Mouse (Mus musculus): ENCODE data around the gene Auh. TPM values are rescaled to one million over a fixed set of nuclear protein-coding genes. Genes with fewer than 3 reads are reported as not detected.
A peak's percentile ranks its signal among the peaks of the same experiment; 100 is the strongest.

Gene Auh
- total and polyA plus RNA-seq, 3 experiments, result 36.9 to 135 (median 119) TPM

GRCm38 (mm10) chr13:52834591-52834990, 94.9 kb downstream of the Auh start:
- no peak for DNase-seq

DNA sequence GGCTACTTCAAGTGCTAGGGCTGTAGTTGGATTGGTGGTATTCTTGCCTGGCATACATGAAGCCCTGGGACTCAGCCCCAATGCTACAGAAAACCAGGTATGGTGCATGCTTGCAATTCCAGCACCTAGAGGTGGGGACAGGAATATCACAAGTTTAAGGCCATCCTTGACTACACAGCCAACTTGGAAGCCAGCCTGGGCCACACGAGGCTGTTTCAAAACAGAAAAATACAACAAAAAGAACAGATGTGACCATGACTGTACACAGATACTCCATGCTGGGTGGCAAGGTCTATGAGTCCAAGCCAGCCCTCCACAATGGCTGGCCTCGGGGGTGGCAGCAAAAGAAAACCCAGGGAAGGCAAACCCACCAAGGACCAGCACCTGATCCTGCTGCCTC, 95.7 kb downstream of the Auh start:
- peak; percentile 55 for DNase-seq

DNA sequence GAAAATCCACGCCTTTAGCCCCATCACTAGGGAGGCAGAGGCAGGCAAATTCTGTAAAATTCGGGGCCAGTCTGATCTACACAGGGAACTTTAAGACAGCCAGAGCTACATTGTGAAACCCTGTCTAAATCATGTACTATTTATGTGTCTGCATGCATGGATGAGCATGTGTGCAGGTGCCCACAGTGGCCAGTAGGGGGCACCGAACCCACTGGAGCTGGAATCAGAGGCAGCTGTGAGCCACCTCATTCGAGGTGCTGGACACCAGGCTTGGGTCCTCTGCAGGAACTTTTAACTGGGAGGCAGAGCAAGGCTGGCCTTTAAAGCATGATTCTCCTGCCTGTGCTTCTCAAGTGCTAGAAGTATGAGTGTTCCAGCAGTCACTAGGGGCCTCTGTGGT, 96.3 kb downstream of the Auh start:
- peak; percentile 49 for DNase-seq

DNA sequence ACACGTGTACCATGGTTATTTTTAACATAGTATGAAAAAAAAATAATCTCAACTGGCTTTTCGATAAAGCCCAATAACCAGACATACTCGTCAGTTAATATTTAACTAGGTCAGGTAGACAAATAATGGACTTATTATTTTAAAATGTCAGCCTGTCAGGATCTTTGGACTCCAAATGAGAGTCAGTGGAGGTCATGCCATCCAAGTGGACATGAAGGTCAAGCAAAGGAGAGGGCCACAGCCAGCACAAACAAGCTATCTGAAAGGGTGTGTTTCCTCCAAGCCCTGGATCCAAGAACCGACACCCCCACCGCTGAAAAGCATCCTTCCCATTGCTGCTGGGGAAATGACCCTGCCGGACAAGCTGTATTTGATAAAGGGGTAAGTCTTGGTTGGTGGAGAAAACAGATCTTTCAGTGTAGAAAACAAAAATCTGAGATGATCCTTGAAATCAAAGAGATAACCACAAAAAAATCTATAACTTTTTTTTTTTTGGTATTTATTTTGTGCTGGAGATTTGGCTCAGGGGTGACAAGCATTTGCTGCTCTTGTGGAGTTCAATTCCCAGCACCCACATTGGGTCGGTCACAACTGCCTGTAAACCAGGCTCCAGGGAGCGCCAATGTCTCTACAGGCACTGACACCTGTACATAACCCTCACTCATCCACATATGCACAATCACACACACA, 96.9 kb downstream of the Auh start:
- DNase-seq, result peak; percentile 28

GRCm38 (mm10) chr13:52831037-52831757, 98.3 kb downstream of the Auh start:
- DNase-seq, result peak; percentile 27

- DNase-seq, result peak; percentile 88
Observed at GRCm38 (mm10) chr13:52828946-52829523, 100.4 kb downstream of the Auh start.

GRCm38 (mm10) chr13:52828217-52828616, 101.3 kb downstream of the Auh start:
- DNase-seq, result peak; percentile 43

DNA sequence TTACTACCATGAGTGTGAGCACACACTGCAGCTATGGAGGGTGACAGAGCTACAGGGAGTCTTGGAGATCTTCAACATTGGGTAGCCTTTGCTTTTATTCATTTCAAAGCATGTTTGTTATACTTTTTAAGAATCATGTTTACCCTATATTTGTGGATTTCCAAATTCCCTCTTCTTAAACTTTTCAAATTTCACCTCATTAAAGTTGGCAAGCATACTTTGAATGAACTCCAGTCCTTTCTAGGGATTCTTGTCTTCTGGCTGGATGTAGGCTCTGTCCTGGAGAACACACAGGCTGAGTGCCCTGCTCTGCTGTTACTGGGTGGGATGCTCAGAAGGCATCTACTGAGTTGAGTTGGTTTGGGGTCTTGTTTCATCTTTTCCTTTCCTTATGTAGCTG, 102.8 kb downstream of the Auh start:
- DNase-seq, result no peak

- peak; percentile 34 for DNase-seq
Observed at GRCm38 (mm10) chr13:52824754-52825153, 104.7 kb downstream of the Auh start.

GRCm38 (mm10) chr13:52822165-52823149, 107.0 kb downstream of the Auh start:
- peak; percentile 90 for DNase-seq

DNA sequence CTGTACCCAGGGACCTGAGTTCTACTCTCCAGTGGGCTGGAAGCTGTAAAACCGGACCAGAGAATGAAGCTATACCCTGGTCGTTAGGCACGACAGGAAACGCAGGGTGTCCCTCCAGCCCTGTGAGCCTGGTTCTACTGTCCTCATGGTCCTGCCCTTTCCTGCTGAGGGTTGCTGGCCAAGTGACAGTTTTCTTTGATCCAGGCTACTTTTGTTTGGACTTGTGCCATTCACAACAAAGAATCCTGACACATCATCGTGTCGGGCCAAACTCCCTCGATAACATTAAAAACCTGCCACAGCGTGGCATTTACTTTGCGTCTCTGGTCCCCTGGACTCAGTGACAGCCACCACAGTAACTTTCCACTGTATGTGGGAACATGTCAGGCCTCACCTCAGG, 107.9 kb downstream of the Auh start:
- DNase-seq, result peak; percentile 90

GRCm38 (mm10) chr13:52819901-52820300, 109.6 kb downstream of the Auh start:
- no peak for DNase-seq

- peak; percentile 86 for DNase-seq
Observed at GRCm38 (mm10) chr13:52818760-52819159, 110.7 kb downstream of the Auh start.

DNA sequence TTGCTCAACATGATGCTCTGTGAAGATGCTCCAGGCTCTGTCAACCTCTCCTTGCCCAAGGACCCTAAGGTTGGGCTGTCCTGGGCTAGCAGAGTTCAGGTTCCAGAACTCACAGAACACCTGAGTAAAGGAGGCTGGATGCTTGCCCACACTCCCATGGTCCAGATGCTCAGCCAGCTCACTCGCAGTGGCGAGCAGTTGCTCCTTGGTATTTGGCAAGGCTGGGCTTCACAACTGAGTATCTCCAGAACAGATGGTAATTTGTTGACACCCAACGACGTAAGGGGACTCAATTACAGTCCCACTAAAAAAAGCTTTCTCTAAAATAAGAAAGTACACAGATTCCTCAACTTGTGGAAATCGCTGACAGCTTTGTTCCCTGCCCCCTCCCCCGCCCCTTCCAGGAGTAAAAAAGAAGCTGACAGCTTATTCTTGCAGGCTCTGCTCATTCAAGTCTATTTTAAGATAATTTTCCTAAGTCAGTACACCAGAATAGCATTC, 111.4 kb downstream of the Auh start:
- DNase-seq, result peak; percentile 27

GRCm38 (mm10) chr13:52813750-52814149, 115.7 kb downstream of the Auh start:
- DNase-seq, result no peak

- peak; percentile 36 for DNase-seq
Observed at GRCm38 (mm10) chr13:52812549-52813515, 116.6 kb downstream of the Auh start.

DNA sequence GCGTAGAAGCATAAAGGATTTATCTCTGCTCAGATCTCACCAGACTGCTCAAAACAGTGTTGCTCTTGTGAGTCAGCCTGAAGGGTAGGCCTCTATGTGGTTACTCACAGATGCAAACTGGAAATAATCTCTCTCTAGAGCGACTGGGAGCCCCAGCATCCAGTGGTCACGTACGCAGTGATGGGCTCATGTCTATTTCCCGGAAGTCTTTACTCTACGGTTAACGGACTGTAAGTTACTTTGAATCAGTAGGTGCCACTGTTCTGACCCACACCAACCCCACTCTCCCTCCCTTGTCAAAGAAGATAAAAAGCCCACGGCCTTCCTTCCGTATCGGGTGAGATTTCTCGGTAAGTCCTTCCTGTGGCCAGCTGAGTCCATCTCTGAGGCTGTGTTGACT, 121.8 kb downstream of the Auh start:
- no peak for DNase-seq

DNA sequence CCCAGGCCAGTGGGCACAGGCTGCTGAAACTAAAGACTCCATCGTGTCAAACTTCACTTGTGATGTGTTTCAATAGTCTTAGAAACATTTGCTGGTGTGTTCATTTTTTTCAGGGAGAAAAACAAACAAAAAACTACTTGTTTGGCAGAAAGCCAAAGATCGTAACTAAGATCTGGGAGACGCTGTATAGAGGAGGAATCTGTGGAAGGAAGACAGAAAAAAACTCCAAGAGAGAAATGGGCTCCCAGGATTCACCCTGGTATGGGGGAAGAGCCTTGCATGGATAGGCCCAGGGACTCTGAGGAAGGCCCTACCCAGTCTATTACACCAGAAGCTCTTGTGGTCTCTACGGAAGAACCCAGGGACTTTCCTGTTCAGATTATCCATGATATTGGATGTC, 123.5 kb downstream of the Auh start:
- no peak for DNase-seq

DNA sequence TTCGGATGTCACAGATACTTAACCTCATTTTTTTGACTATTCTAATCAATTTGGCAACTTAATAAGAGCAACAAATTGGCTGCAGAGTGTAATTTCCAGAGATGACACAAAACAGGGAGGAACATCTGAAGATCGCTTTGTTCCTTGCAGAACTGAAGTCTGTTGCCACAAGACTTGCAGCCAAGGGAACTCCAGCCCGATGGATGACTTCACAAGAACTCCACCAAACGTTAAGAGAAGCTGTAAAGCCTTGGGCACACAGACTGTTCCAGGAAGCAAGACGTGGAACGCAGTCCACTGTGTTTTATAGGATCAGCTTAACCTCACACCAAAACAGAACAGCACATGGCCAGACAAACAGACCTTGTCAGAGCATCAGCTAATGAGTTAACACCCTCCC, 123.9 kb downstream of the Auh start:
- DNase-seq, result no peak

DNA sequence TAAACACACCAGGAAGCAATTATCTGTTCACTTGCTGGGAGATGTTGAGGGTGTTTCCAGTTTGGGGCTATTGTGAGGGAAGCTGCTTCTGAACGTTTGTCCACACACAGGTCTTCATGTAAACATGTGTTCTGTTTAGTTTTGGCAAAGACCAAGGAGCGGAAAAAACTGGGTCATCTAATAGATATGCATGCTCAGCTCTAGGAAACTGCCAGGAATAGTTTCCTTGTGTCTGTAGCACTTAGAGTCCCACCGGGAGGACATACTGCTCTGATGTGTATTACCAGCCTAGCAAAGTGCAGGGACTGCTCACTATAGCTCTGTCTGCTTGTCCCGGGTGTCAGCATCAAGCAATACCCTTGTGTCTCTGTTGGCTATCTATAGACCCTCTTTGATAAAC, 127.0 kb downstream of the Auh start:
- DNase-seq, result no peak
